Mouse (Mus musculus) liver, embryonic 13.5 days (tissue): Measurements from ENCODE around the gene Efcab14. TPM values are rescaled to one million over a fixed set of nuclear protein-coding genes. Genes with fewer than 3 reads are reported as not detected.

Source experiments
- ATAC-seq: fragments of 200-750 bp; cut with Nextera tagmentation; 2 replicates; pipeline ENCODE4 v1.8.0; 2017; ENCODE audit warnings: low read depth, mild to moderate bottlenecking, moderate number of reproducible peaks, moderate library complexity
- DNase-seq: peaks from one replicate; pipeline ENCODE4 v3.0.0; 2022
- H3K27ac ChIP-seq: fragments of 300-500 bp; sonication (generic); 2 replicates; pipeline ENCODE4 v1.5.1; 2015; ENCODE audit warnings: moderate library complexity, mild to moderate bottlenecking, inconsistent platforms
- H3K27me3 ChIP-seq: fragments of 300-500 bp; sonication (generic); 2 replicates; pipeline ENCODE4 v1.6.1; 2015; ENCODE audit warnings: mild to moderate bottlenecking, inconsistent platforms
- H3K36me3 ChIP-seq: fragments of 300-500 bp; sonication (generic); 2 replicates; pipeline ENCODE4 v1.6.1; 2015; ENCODE audit warnings: mild to moderate bottlenecking, inconsistent platforms
- H3K4me1 ChIP-seq: fragments of 300-500 bp; sonication (generic); replicated peaks from 2 replicates; pipeline ENCODE4 v1.6.1; 2015; ENCODE audit warnings: inconsistent platforms
- H3K4me2 ChIP-seq: fragments of 300-500 bp; sonication (generic); 2 replicates; pipeline ENCODE4 v1.6.1; 2015; ENCODE audit warnings: inconsistent platforms, mild to moderate bottlenecking, moderate library complexity
- H3K4me3 ChIP-seq: fragments of 300-500 bp; sonication (generic); replicated peaks from 2 replicates; pipeline ENCODE4 v1.5.1; 2015; ENCODE audit warnings: mild to moderate bottlenecking, inconsistent platforms
- H3K9ac ChIP-seq: fragments of 300-500 bp; sonication (generic); 2 replicates; pipeline ENCODE4 v1.6.1; 2015; ENCODE audit warnings: mild to moderate bottlenecking, inconsistent platforms
- H3K9me3 ChIP-seq: fragments of 300-500 bp; sonication (generic); replicated peaks from 2 replicates; pipeline ENCODE4 v1.6.1; 2016; ENCODE audit warnings: inconsistent platforms
- WGBS: fragments of 180-500 bp; shearing (Covaris S2); methylation state at CpG from one replicate; pipeline ENCODE4 v1.1.7; 2015; ENCODE audit not compliant: insufficient replicate concordance; 5-methylcytosine and 5-hydroxymethylcytosine counted together
- polyA plus RNA-seq: library from polyadenylated mRNA; unstranded; fragments of >200 nt; fragmentation: Nextera tagmentation; extraction: Ambion mirVana; gene quantifications from 2 replicates; pipeline ENCODE4 v1.2.1, GENCODE M21; 2015

Gene Efcab14
- polyA plus RNA-seq, 1 experiment from 2014 or later: 10.6 TPM

DNA sequence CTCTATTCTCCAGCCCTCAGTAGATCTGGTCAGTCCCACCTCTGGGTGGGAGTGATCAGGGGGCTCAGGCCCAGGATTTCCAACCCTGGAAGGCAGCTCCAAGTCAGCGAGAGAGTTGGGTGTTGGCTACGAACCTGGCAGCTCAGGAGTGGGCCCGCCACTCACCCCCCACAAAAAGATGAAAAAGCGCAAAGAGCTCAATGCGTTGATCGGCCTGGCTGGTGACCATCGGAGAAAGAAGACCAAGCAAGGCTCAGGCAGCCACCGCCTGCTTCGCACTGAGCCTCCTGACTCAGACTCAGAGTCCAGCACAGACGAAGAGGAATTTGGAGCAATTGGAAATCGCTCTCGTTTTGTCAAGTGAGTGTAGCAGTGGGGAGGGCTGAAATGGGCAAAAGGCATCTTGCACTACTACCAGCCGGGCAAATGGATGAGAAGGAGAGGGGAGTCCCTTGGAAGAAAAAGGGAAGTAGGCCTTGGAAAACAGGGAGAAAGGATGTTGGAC, 989 bp downstream of the Efcab14 start:
- 21% methylated on average over 13 of the region's 13 CpGs for WGBS
- Histone ChIP-seq H3K4me1 (peaks cover 40% of the 10 kb centered on the region), H3K9me3 (no peaks in the 10 kb centered on the region), H3K4me2 (peak overlapping the region; percentile 83), H3K36me3 (peaks cover 32% of the 10 kb centered on the region), H3K9ac (peak overlapping the region; percentile 93), H3K27ac (peak overlapping the region; percentile 82; the same call in 1 of the 2 replicates), H3K27me3 (no peaks in the 10 kb centered on the region), H3K4me3 (peak overlapping the region; percentile 91)
- ATAC-seq (no peak), DNase-seq (no peak)

DNA sequence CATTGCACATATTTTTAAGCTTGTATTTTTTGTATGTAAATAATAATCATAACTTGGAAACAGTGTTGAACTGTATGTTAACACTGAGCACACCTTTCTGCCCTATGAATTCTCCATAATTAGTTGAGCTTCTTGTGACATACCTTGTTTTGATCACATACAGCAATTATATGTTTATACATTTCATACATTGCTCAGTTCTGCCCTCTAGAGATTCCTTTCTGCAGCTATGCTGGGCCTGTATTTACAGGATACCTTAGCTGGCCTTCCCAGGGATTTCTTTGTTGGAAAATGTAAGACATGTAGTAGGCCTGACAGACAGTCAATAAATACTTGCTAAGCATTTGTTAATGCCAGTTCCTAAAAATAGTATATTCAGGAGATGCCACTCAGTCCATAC, 5.1 kb downstream of the Efcab14 start:
- Histone ChIP-seq H3K4me2 (no peak overlapping the region), H3K9ac (no peak overlapping the region), H3K36me3 (peaks cover 63% of the 10 kb centered on the region), H3K4me3 (no peak overlapping the region), H3K27me3 (no peaks in the 10 kb centered on the region), H3K4me1 (peaks cover 27% of the 10 kb centered on the region), H3K27ac (no peak overlapping the region), H3K9me3 (no peaks in the 10 kb centered on the region)
- DNase-seq: no peak
- ATAC-seq: no peak

DNA sequence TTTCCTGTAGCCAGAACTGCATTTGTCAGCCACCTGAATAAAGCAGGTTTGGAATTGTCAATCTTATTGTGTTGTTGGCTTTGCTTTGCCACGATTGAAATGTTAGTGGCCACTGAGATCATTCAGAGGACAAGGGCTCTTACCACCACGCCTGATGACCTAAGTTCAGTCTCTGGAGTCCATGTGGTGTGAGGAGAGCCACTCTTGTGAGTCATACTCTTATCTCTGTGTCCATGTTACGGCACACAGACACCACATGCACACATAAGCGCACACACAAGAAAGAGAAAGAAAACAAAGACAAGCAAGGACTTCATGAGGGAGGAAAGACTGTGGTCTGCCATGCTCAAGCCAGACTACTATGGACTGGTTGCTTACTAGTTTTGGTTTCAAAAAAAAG, 5.6 kb downstream of the Efcab14 start:
- Histone ChIP-seq H3K4me3 (no peak overlapping the region), H3K27me3 (no peaks in the 10 kb centered on the region), H3K4me2 (no peak overlapping the region), H3K4me1 (peaks cover 27% of the 10 kb centered on the region), H3K9me3 (no peaks in the 10 kb centered on the region), H3K27ac (no peak overlapping the region), H3K36me3 (peaks cover 65% of the 10 kb centered on the region), H3K9ac (no peak overlapping the region)
- no peak for DNase-seq
- WGBS: 47% methylated on average over 4 of the region's 4 CpGs
- no peak for ATAC-seq

DNA sequence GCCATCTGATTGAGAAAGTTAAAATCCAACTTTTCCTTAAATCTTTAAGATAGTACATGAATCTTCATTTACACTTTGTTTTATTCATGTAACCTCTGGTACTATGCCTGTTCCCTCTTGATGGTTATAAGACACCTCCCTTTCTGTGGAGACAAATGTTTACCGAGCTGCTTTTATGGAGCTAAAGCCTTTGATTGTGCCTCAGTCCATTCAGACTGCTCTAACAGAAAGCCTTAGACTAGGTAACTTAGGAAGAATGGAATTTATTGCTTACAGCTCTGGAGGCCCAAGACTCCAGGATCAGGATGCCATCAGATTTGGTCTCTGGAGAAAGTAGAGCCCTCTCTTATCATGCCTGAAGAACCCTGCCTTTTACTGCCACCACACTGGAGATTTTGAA, 10.6 kb downstream of the Efcab14 start:
- 66% methylated on average over 1 of the region's 1 CpGs for WGBS
- no peak for ATAC-seq

DNA sequence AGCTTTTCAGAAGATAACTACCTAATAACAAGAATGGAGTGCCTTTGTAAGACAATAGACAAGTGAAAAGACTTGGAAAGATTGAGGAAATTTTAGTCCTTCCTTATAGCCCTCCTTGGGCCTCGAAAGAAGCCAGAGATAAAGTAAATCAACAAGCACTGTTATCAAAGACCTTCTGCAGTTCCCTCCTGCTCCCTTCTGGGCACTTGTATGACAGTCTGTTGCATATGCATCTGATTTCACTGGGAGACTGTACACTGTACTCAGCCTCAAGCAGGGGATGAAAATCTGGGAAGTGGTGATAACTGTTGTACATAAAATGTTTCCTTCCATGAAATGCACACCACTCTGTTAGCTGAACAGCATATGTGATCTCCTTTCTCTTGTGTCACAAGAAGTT, 11.8 kb downstream of the Efcab14 start:
- Histone ChIP-seq H3K9ac (no peak overlapping the region), H3K4me3 (no peak overlapping the region), H3K9me3 (no peaks in the 10 kb centered on the region), H3K4me1 (no peaks in the 10 kb centered on the region), H3K27me3 (no peaks in the 10 kb centered on the region), H3K27ac (no peak overlapping the region), H3K36me3 (peaks cover 62% of the 10 kb centered on the region), H3K4me2 (no peak overlapping the region)
- 28% methylated on average over 1 of the region's 1 CpGs for WGBS
- no peak for ATAC-seq
- DNase-seq: no peak

More for the DNA sequence above, 10.6 kb downstream of the Efcab14 start:
- no peak overlapping the region for H3K27ac ChIP-seq
- H3K27me3 ChIP-seq: no peaks in the 10 kb centered on the region
- no peak overlapping the region for H3K4me3 ChIP-seq
- no peak for DNase-seq
- H3K4me2 ChIP-seq: no peak overlapping the region
- H3K36me3 ChIP-seq: peaks cover 61% of the 10 kb centered on the region
- no peaks in the 10 kb centered on the region; the same call in 1 of the 2 replicates for H3K4me1 ChIP-seq
- H3K9ac ChIP-seq: no peak overlapping the region
- no peaks in the 10 kb centered on the region for H3K9me3 ChIP-seq

DNA sequence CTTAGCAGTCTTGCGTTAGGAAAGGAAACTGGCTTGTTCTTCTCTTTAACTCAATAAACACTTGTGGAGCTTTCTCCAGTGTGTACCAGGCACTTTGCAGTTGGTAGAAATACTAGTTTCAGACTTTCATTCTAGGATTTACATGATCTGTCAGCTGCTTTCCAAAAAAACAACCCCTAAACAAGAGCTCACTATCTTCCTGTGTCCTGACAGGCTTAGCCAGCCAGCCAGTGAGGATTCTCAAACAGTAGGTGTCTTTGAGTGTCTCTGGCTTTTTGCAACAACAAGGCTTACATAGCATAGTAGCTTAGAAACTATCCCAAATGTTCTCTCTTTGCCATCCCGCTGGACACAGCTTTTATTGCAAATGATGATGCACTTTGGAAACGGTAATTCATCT, 16.6 kb downstream of the Efcab14 start:
- no peak overlapping the region for H3K4me2 ChIP-seq
- no peaks in the 10 kb centered on the region for H3K4me1 ChIP-seq
- DNase-seq (no peak), ATAC-seq (no peak)
- H3K9ac ChIP-seq: no peak overlapping the region
- H3K9me3 ChIP-seq: no peaks in the 10 kb centered on the region
- H3K4me3 ChIP-seq: no peak overlapping the region
- H3K36me3 ChIP-seq: peaks cover 54% of the 10 kb centered on the region
- 82% methylated on average over 3 of the region's 3 CpGs for WGBS
- H3K27me3 ChIP-seq: no peaks in the 10 kb centered on the region
- H3K27ac ChIP-seq: no peak overlapping the region

DNA sequence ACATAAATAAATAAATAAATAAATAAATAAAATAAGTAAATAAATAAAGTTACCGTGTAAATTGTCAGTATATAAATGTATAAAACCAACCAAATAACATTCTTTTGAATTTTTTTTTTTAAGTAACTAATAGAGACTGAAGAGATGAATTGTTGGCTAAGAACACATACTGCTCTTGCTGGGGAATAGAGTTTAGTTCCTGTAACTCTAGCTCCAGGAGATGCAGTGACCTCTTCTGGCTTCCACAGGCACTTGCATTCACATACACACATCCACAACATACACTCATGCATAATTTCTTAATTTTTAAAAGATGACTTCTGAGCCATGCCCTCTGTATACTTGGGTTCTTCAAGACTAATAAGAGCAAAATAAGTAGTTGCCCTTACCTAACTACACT, 17.3 kb downstream of the Efcab14 start:
- H3K36me3 ChIP-seq: peaks cover 52% of the 10 kb centered on the region
- DNase-seq: no peak
- H3K4me1 ChIP-seq: no peaks in the 10 kb centered on the region
- no peak overlapping the region for H3K9ac ChIP-seq
- no peaks in the 10 kb centered on the region for H3K9me3 ChIP-seq
- WGBS: 87% methylated on average over 1 of the region's 1 CpGs
- no peak overlapping the region for H3K4me3 ChIP-seq
- no peak for ATAC-seq
- H3K27ac ChIP-seq: no peak overlapping the region
- H3K27me3 ChIP-seq: no peaks in the 10 kb centered on the region
- H3K4me2 ChIP-seq: no peak overlapping the region

DNA sequence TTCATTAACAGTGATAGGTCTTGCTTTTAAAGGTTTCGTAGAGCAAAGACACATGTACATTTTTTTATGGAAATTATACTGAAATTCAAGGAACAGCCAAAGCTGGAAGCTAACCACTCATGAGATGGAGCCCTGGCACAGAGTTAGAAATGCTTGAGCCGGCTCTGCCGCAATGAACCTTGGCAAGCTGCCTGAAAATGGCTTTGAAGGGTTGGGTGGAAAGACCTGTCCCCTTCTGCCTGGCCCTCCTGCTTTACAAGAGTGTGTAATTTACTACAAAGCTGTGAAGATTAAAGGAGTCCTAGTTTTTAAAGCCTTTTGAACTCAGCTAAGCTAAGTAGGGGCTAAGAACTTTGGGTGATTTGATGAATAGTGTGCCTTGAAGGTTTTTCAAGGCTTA, 23.7 kb downstream of the Efcab14 start:
- Histone ChIP-seq H3K4me2 (no peak overlapping the region), H3K9ac (no peak overlapping the region), H3K9me3 (no peaks in the 10 kb centered on the region), H3K27ac (no peak overlapping the region), H3K4me1 (no peaks in the 10 kb centered on the region), H3K4me3 (no peak overlapping the region), H3K27me3 (no peaks in the 10 kb centered on the region), H3K36me3 (peaks cover 69% of the 10 kb centered on the region)
- ATAC-seq: no peak
- DNase-seq: no peak
- 83% methylated on average over 3 of the region's 3 CpGs for WGBS

DNA sequence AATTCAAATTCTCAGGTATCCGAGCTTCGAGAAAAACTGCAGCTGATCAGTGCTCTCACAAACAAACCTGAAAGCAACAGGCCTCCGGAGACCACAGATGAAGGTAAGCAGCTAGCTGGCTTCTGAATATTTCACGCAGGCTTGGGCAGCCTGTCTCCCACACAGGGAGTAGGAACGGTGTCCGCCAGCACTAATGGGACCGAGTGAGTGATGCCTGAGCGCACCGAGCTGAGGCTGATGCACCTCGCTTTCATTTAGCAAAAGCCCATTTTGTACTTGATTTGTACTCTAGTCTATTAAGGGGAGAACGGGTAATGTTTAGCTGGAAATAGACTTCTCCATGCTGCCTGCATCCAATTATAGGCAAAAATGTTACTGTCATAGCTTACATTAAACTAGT, 27.0 kb downstream of the Efcab14 start:
- Histone ChIP-seq H3K9me3 (no peaks in the 10 kb centered on the region), H3K27me3 (no peaks in the 10 kb centered on the region), H3K4me1 (no peaks in the 10 kb centered on the region), H3K4me2 (no peak overlapping the region), H3K36me3 (peaks cover 70% of the 10 kb centered on the region), H3K4me3 (no peak overlapping the region), H3K9ac (no peak overlapping the region), H3K27ac (no peak overlapping the region)
- WGBS: 87% methylated on average over 11 of the region's 11 CpGs
- no peak for ATAC-seq
- DNase-seq: no peak

DNA sequence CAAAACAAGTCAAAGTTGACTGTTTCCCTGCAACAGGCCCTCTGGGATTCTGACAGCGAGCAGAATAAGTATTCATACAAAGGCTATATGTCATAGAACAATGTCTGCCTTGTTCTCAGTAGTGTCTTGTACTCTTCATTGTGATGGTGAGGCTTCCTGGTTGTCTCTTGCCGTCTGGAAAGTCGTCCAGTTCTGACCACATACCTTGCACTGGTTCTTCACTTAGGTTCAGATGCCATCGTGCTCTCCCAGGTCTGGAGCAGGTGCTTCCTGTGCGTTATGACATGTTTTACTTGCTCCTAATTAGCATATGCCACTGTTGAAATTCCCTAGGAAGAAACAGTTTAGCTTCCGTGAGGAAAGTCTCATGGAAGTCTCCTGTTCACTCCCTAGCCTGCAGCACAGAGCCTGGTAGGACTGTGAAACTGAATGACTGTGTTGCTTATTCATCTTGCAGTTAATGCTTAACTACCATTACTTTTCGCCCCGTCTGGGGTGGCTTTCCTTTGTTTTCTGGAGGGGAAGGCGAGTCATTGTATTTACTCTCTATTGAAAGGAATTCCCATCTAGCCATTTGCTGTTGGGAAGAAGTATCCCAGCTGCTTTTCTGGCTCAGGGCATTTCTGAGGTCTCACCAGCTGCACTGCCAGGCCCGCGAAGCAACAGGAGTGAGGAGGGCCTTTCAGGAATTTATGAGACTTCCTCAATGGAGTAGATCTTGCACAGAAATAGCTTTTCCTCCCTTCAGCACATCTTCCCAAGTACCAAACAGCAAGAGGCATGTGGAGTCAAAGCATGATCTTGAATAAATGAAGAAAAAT, 30.3 kb downstream of the Efcab14 start:
- no peak for DNase-seq
- no peak overlapping the region for H3K4me3 ChIP-seq

DNA sequence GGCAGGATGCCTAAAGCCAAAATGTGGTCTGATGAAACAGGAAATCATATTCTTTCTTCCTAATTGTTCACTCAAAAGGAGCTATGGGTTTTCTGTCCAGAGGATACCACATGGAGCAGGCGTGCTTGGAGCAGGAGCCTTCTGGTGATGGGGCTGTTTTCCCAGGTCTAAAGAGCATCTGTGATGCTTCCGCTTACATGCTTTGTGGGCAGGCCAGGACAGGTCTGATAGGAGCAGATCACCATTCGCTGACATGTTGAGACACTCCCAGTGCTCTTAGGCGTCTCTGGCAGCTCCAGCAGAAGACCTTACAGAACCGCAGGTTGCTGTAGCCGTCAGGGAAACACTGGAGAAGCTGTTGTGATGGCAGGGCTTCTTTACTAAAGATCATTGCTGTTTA, 37.5 kb downstream of the Efcab14 start:
- no peak overlapping the region for H3K4me2 ChIP-seq
- 73% methylated on average over 6 of the region's 6 CpGs for WGBS
- no peaks in the 10 kb centered on the region for H3K4me1 ChIP-seq
- ATAC-seq (no peak), DNase-seq (no peak)
- H3K36me3 ChIP-seq: peaks cover 43% of the 10 kb centered on the region
- H3K27me3 ChIP-seq: no peaks in the 10 kb centered on the region
- no peaks in the 10 kb centered on the region for H3K9me3 ChIP-seq
- no peak overlapping the region for H3K4me3 ChIP-seq
- no peak overlapping the region for H3K27ac ChIP-seq
- H3K9ac ChIP-seq: no peak overlapping the region

More for the DNA sequence above, 30.3 kb downstream of the Efcab14 start:
- no peak for ATAC-seq
- peaks cover 62% of the 10 kb centered on the region for H3K36me3 ChIP-seq
- no peak overlapping the region for H3K9ac ChIP-seq
- no peak overlapping the region for H3K4me2 ChIP-seq
- no peaks in the 10 kb centered on the region for H3K27me3 ChIP-seq
- no peaks in the 10 kb centered on the region for H3K4me1 ChIP-seq
- H3K27ac ChIP-seq: no peak overlapping the region
- no peaks in the 10 kb centered on the region for H3K9me3 ChIP-seq
- 73% methylated on average over 11 of the region's 11 CpGs for WGBS

DNA sequence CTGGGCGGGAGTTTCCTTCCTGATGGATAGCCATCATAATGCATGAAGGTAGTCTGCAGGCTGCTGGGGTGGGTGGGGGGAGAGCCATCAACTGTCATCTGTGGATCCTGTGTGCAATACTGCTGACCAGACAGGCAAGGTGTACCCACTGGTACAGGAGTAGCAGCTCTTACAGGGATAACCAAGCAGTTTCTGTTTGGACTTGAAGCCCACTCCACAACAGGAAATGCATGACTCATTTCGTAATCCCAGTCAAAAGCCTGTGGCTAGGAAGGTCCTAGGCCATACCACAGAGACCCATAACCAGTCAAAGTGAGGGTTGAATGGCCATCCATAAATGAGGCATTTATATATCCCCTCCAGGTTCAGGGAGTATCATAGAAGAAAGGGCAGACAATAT, 40.1 kb downstream of the Efcab14 start:
- H3K4me2 ChIP-seq: no peak overlapping the region
- ATAC-seq: no peak
- H3K27ac ChIP-seq: no peak overlapping the region
- no peaks in the 10 kb centered on the region for H3K4me1 ChIP-seq
- no peak overlapping the region for H3K4me3 ChIP-seq
- H3K36me3 ChIP-seq: peaks cover 31% of the 10 kb centered on the region
- WGBS: 72% methylated on average over 2 of the region's 2 CpGs
- DNase-seq: no peak
- H3K9ac ChIP-seq: no peak overlapping the region
- H3K9me3 ChIP-seq: no peaks in the 10 kb centered on the region
- H3K27me3 ChIP-seq: no peaks in the 10 kb centered on the region
